Mouse (Mus musculus) MEL (cell line): ENCODE data around the gene Tmem30a. TPM values are rescaled to one million over a fixed set of nuclear protein-coding genes. Genes with fewer than 3 reads are reported as not detected.

Experiments used
- DNase-seq: peaks from one replicate; pipeline ENCODE4 v3.0.0; 2011; ENCODE audit warnings: low read depth, low spot score
- H3K27ac ChIP-seq: 2 replicates; pipeline ENCODE4 v1.5.1; 2012; ENCODE audit warnings: low read depth, mild to moderate bottlenecking, control low read depth, low read length, moderate library complexity; ENCODE audit not compliant: control insufficient read depth
- H3K27me3 ChIP-seq, 2 experiments: fragments of 150-350 bp in 1 of 2; sonication (generic) in 1 of 2; 2 replicates each; pipeline ENCODE4 v1.6.1; 2012; ENCODE audit warnings: low read length in 2 of 2, mild to moderate bottlenecking in 2 of 2, improper control_type of control experiment in 1 of 2, moderate library complexity in 1 of 2; ENCODE audit not compliant: insufficient read depth in 2 of 2, control insufficient read depth in 1 of 2
- H3K36me3 ChIP-seq, 2 experiments: 2 replicates each; pipeline ENCODE4 v1.6.1; 2012 to 2014; ENCODE audit warnings: low read length in 2 of 2, improper control_type of control experiment in 1 of 2, inconsistent platforms in 1 of 2, mild to moderate bottlenecking in 1 of 2; ENCODE audit not compliant: insufficient read depth in 2 of 2, control insufficient read depth in 1 of 2
- H3K4me1 ChIP-seq, 2 experiments: fragments of 150-350 bp in 1 of 2; sonication (generic) in 1 of 2; 2 replicates each; pipeline ENCODE4 v1.6.1; 2012; ENCODE audit warnings: low read length in 2 of 2, improper control_type of control experiment in 1 of 2, mild to moderate bottlenecking in 1 of 2; ENCODE audit not compliant: insufficient read depth in 2 of 2, control insufficient read depth in 1 of 2
- H3K4me3 ChIP-seq, 2 experiments: fragments of 150-350 bp in 1 of 2; sonication (generic) in 1 of 2; 2 replicates each; pipeline ENCODE4 v1.5.1; 2012; ENCODE audit warnings: low read depth in 2 of 2, low read length in 2 of 2, mild to moderate bottlenecking in 2 of 2, moderate library complexity in 2 of 2, control low read depth in 1 of 2, improper control_type of control experiment in 1 of 2; ENCODE audit not compliant: control insufficient read depth in 1 of 2, insufficient read depth in 1 of 2
- H3K79me2 ChIP-seq: 2 replicates; pipeline ENCODE4 v1.6.1; 2012; ENCODE audit warnings: mild to moderate bottlenecking, low read length, moderate library complexity; ENCODE audit not compliant: control insufficient read depth, poor library complexity, insufficient read depth
- H3K9ac ChIP-seq: 2 replicates; pipeline ENCODE4 v1.6.1; 2012; ENCODE audit warnings: low read depth, mild to moderate bottlenecking, control low read depth, low read length, moderate library complexity; ENCODE audit not compliant: control insufficient read depth, poor library complexity, severe bottlenecking
- H3K9me3 ChIP-seq: fragments of 150-350 bp; sonication (generic); replicated peaks from 2 replicates; pipeline ENCODE4 v1.6.1; 2012; ENCODE audit warnings: mild to moderate bottlenecking, low read length, improper control_type of control experiment, moderate library complexity; ENCODE audit not compliant: insufficient read depth
- BHLHE40 ChIP-seq: IDR thresholded peaks from 2 replicates; pipeline ENCODE4 v1.6.1; 2012; ENCODE audit warnings: low read depth, mild to moderate bottlenecking, inconsistent platforms, low read length, improper control_type of control experiment, borderline replicate concordance
- CHD1 ChIP-seq: IDR thresholded peaks from 2 replicates; pipeline ENCODE4 v1.6.1; 2012; ENCODE audit warnings: low read depth, mild to moderate bottlenecking, inconsistent platforms, low read length, improper control_type of control experiment
- CTCF ChIP-seq, 3 experiments: IDR thresholded peaks in 2 of 3; conservative IDR thresholded peaks in 1 of 3; 2 replicates each; pipeline ENCODE4 v1.5.1; 2011 to 2012; ENCODE audit warnings: low read length in 3 of 3, low read depth in 2 of 3, mild to moderate bottlenecking in 2 of 3, improper control_type of control experiment in 1 of 3, inconsistent platforms in 1 of 3, mixed read lengths in 1 of 3, moderate library complexity in 1 of 3; ENCODE audit not compliant: control insufficient read depth in 1 of 3, insufficient read depth in 1 of 3, poor library complexity in 1 of 3, severe bottlenecking in 1 of 3
- E2F4 ChIP-seq: IDR thresholded peaks from 2 replicates; pipeline ENCODE4 v1.6.1; 2011; ENCODE audit warnings: low read depth, low read length, improper control_type of control experiment, borderline replicate concordance
- EP300 ChIP-seq, 2 experiments: IDR thresholded peaks; 2 replicates each; pipeline ENCODE4 v1.6.1; 2011; ENCODE audit warnings: improper control_type of control experiment in 2 of 2, low read length in 2 of 2, low read depth in 1 of 2, mild to moderate bottlenecking in 1 of 2
- ETS1 ChIP-seq: IDR thresholded peaks from 2 replicates; pipeline ENCODE4 v1.6.1; 2012; ENCODE audit warnings: low read depth, mild to moderate bottlenecking, inconsistent platforms, low read length, improper control_type of control experiment, moderate library complexity
- JUND ChIP-seq: IDR thresholded peaks from 2 replicates; pipeline ENCODE4 v1.6.1; 2011; ENCODE audit warnings: low read depth, mild to moderate bottlenecking, improper control_type of control experiment, low read length
- MAFK ChIP-seq: IDR thresholded peaks from 2 replicates; pipeline ENCODE4 v1.6.1; 2011; ENCODE audit warnings: low read depth, mild to moderate bottlenecking, low read length, improper control_type of control experiment, borderline replicate concordance
- MAX ChIP-seq: IDR thresholded peaks from 2 replicates; pipeline ENCODE4 v1.6.1; 2011; ENCODE audit warnings: low read length, improper control_type of control experiment
- MEF2A ChIP-seq: IDR thresholded peaks from 2 replicates; pipeline ENCODE4 v1.6.1; 2014; ENCODE audit warnings: low read depth, mild to moderate bottlenecking, inconsistent platforms, low read length, improper control_type of control experiment; ENCODE audit not compliant: poor library complexity, insufficient replicate concordance, severe bottlenecking; ENCODE audit errors: extremely low read depth
- MXI1 ChIP-seq: IDR thresholded peaks from 2 replicates; pipeline ENCODE4 v1.6.1; 2011; ENCODE audit warnings: mild to moderate bottlenecking, low read depth, low read length, improper control_type of control experiment
- MYB ChIP-seq: IDR thresholded peaks from 2 replicates; pipeline ENCODE4 v1.6.1; 2011; ENCODE audit warnings: mild to moderate bottlenecking, low read depth, low read length, improper control_type of control experiment
- MYC ChIP-seq: IDR thresholded peaks from 2 replicates; pipeline ENCODE4 v1.6.1; 2011; ENCODE audit warnings: low read depth, mild to moderate bottlenecking, low read length, improper control_type of control experiment, moderate library complexity
- NELFE ChIP-seq: IDR thresholded peaks from 2 replicates; pipeline ENCODE4 v1.6.1; 2011; ENCODE audit warnings: low read depth, low read length, improper control_type of control experiment
- NRF1 ChIP-seq: IDR thresholded peaks from 2 replicates; pipeline ENCODE4 v1.6.1; 2014; ENCODE audit warnings: low read depth, mild to moderate bottlenecking, inconsistent platforms, low read length, improper control_type of control experiment, moderate library complexity; ENCODE audit not compliant: poor library complexity, insufficient read depth, severe bottlenecking
- POLR2A ChIP-seq, 2 experiments: IDR thresholded peaks; 2 replicates each; pipeline ENCODE4 v1.6.1; 2011 to 2012; ENCODE audit warnings: low read length in 2 of 2, mild to moderate bottlenecking in 2 of 2, control low read depth in 1 of 2, improper control_type of control experiment in 1 of 2, low read depth in 1 of 2, moderate library complexity in 1 of 2; ENCODE audit not compliant: control insufficient read depth in 1 of 2, insufficient read depth in 1 of 2, poor library complexity in 1 of 2
- POLR2AphosphoS2 ChIP-seq: IDR thresholded peaks from 2 replicates; pipeline ENCODE4 v1.6.1; 2011; ENCODE audit warnings: low read length, improper control_type of control experiment
- POLR2AphosphoS5 ChIP-seq: IDR thresholded peaks from 2 replicates; pipeline ENCODE4 v1.6.1; 2012; ENCODE audit warnings: low read depth, borderline replicate concordance, mild to moderate bottlenecking, inconsistent platforms, low read length, moderate library complexity, mixed read lengths
- RAD21 ChIP-seq: IDR thresholded peaks from 2 replicates; pipeline ENCODE4 v1.6.1; 2011; ENCODE audit warnings: mild to moderate bottlenecking, low read depth, low read length, improper control_type of control experiment
- RCOR1 ChIP-seq: IDR thresholded peaks from 2 replicates; pipeline ENCODE4 v1.6.1; 2012; ENCODE audit warnings: low read depth, mild to moderate bottlenecking, inconsistent platforms, low read length, improper control_type of control experiment
- SIN3A ChIP-seq: IDR thresholded peaks from 2 replicates; pipeline ENCODE4 v1.6.1; 2012; ENCODE audit warnings: low read length, improper control_type of control experiment, inconsistent platforms
- TAL1 ChIP-seq: IDR thresholded peaks from 2 replicates; pipeline ENCODE4 v1.6.1; 2012; ENCODE audit warnings: mild to moderate bottlenecking, inconsistent platforms, low read length, moderate library complexity, mixed read lengths
- TBP ChIP-seq: IDR thresholded peaks from 2 replicates; pipeline ENCODE4 v1.8.0; 2011; ENCODE audit warnings: low read depth, low read length, improper control_type of control experiment
- TCF12 ChIP-seq: IDR thresholded peaks from 2 replicates; pipeline ENCODE4 v1.6.1; 2014; ENCODE audit warnings: low read depth, mild to moderate bottlenecking, inconsistent platforms, low read length, improper control_type of control experiment, moderate library complexity
- UBTF ChIP-seq: IDR thresholded peaks from 2 replicates; pipeline ENCODE4 v1.6.1; 2012; ENCODE audit warnings: low read depth, mild to moderate bottlenecking, inconsistent platforms, low read length, improper control_type of control experiment, moderate library complexity, borderline replicate concordance; ENCODE audit not compliant: insufficient read depth
- USF1 ChIP-seq: IDR thresholded peaks from 2 replicates; pipeline ENCODE4 v1.6.1; 2014; ENCODE audit warnings: low read depth, mild to moderate bottlenecking, inconsistent platforms, low read length, improper control_type of control experiment, moderate library complexity
- ZC3H11A ChIP-seq: IDR thresholded peaks from 2 replicates; pipeline ENCODE4 v1.6.1; 2012; ENCODE audit warnings: low read depth, mild to moderate bottlenecking, inconsistent platforms, low read length, improper control_type of control experiment
- ZMIZ1 ChIP-seq: IDR thresholded peaks from 2 replicates; pipeline ENCODE4 v1.6.1; 2012; ENCODE audit warnings: low read depth, mild to moderate bottlenecking, inconsistent platforms, low read length, improper control_type of control experiment, moderate library complexity
- polyA plus RNA-seq, 2 experiments: library from polyadenylated mRNA; stranded (reverse) in 1 of 2; unstranded in 1 of 2; fragments of >175 nt in 1 of 2; fragments of >200 nt in 1 of 2; gene quantifications; 2 replicates each; pipeline versions ENCODE4 v1.2.1 to v1.2.4; 2012; ENCODE audit warnings: low replicate concordance in 2 of 2, low read depth in 1 of 2; ENCODE audit not compliant: insufficient read length in 2 of 2, insufficient read depth in 1 of 2, missing spikeins in 1 of 2
- total RNA-seq: library from RNA; depleted of rRNA; stranded (reverse); fragments of 300-350 nt; gene quantifications from 2 replicates; pipeline ENCODE4 v1.2.3, GENCODE M21; 2012

Gene Tmem30a
- total and polyA plus RNA-seq, 3 experiments = 19.3 to 25.8 TPM; not detected in 1

GRCm38 (mm10) chr9:79827072-79827471 lies 33.8 kb upstream of the Tmem30a start:
- no peak overlapping the region for H3K4me3 ChIP-seq

DNA sequence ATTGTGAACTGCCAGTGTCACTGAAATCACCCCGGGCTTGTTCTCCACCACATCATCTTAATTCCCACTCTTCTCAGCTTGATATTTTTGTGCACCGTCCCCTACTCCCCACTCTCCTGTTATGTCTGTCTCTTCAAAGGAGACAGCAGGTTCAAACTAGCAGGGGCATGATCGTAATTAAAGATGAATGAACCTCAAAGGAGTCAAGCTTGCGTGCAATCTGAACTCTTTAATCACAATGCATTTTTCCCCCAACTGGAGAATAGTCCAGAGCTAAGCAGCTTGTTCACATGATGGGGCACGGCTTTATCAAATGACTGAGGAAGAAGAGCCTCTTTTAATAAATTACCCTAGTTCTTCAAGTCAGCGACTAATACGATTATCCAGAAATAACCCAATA lies 32.2 kb upstream of the Tmem30a start:
- TF ChIP-seq RCOR1 (no peak), ZC3H11A (no peak), POLR2A (IDR thresholded peaks at IDR 0.05; ENCODE audit: control insufficient read depth in 1 of 2, insufficient read depth in 1 of 2, low read depth in 1 of 2, low read length in 2 of 2, poor library complexity in 1 of 2) (no peak), POLR2AphosphoS5 (no peak), MEF2A (no peak), ETS1 (no peak), CTCF (IDR thresholded peaks at IDR 0.05 in 2 of 3, conservative IDR thresholded peaks at IDR 0.05 in 1 of 3; ENCODE audit: control insufficient read depth in 1 of 3, insufficient read depth in 1 of 3, low read depth in 2 of 3, low read length in 3 of 3, poor library complexity in 1 of 3, severe bottlenecking in 1 of 3) (no peak), RAD21 (no peak), SIN3A (no peak), ZMIZ1 (no peak), MAX (no peak), BHLHE40 (no peak), JUND (no peak), NELFE (no peak), TBP (no peak), POLR2AphosphoS2 (no peak), USF1 (no peak), EP300 (IDR thresholded peaks at IDR 0.05; ENCODE audit: low read depth in 1 of 2, low read length in 2 of 2) (no peak), TCF12 (no peak), MXI1 (no peak)
- no peak for DNase-seq
- Histone ChIP-seq H3K9me3 (no peaks in the 10 kb centered on the region), H3K4me1 (no peaks in the 10 kb centered on the region), H3K27me3 (peaks cover 0 to 10% of the 10 kb centered on the region in 2 experiments), H3K4me3 (no peak overlapping the region), H3K9ac (no peak overlapping the region), H3K79me2 (no peaks in the 10 kb centered on the region), H3K27ac (no peak overlapping the region), H3K36me3 (no peaks in the 10 kb centered on the region)

More at GRCm38 (mm10) chr9:79827072-79827471, 33.8 kb upstream of the Tmem30a start:
- TF ChIP-seq UBTF (no peak), NRF1 (no peak), E2F4 (no peak), MYC (no peak), MYB (no peak), JUND (no peak), ZC3H11A (no peak), RAD21 (no peak), TAL1 (no peak), CHD1 (no peak), CTCF (IDR thresholded peaks at IDR 0.05 in 2 of 3, conservative IDR thresholded peaks at IDR 0.05 in 1 of 3; ENCODE audit: control insufficient read depth in 1 of 3, insufficient read depth in 1 of 3, low read depth in 2 of 3, low read length in 3 of 3, poor library complexity in 1 of 3, severe bottlenecking in 1 of 3) (no peak), MAFK (no peak), MXI1 (no peak), NELFE (no peak), BHLHE40 (no peak)
- Histone ChIP-seq H3K9ac (no peak overlapping the region), H3K79me2 (no peaks in the 10 kb centered on the region), H3K4me1 (no peaks in the 10 kb centered on the region), H3K27ac (no peak overlapping the region), H3K36me3 (no peaks in the 10 kb centered on the region), H3K27me3 (peaks cover 2 to 15% of the 10 kb centered on the region in 2 experiments), H3K9me3 (no peaks in the 10 kb centered on the region)
- no peak for DNase-seq
